Mouse (Mus musculus) myocyte (in vitro differentiated cells): Measurements from ENCODE around the gene Crybb1.

Source experiments
- CEBPB ChIP-seq: IDR thresholded peaks from 2 replicates; pipeline ENCODE4 v1.6.1; 2011; ENCODE audit warnings: mild to moderate bottlenecking, moderate library complexity; ENCODE audit not compliant: poor library complexity, insufficient read depth, severe bottlenecking
- E2F4 ChIP-seq: IDR thresholded peaks from one replicate; pipeline ENCODE4 v1.6.1; 2011; ENCODE audit warnings: mild to moderate bottlenecking, control low read depth, moderate library complexity; ENCODE audit not compliant: insufficient read depth
- POLR2A ChIP-seq: IDR thresholded peaks from one replicate; pipeline ENCODE4 v1.6.1; 2011; ENCODE audit warnings: low read depth, mild to moderate bottlenecking, control low read depth, moderate library complexity; ENCODE audit not compliant: insufficient read length
- POLR2AphosphoS2 ChIP-seq: IDR thresholded peaks from one replicate; pipeline ENCODE4 v1.6.1; 2011; ENCODE audit warnings: low read depth, control low read depth; ENCODE audit not compliant: insufficient read length
- TCF12 ChIP-seq: IDR thresholded peaks from one replicate; pipeline ENCODE4 v1.6.1; 2011; ENCODE audit warnings: mild to moderate bottlenecking, control low read depth; ENCODE audit not compliant: poor library complexity, insufficient read depth, severe bottlenecking
- TCF3 ChIP-seq: IDR thresholded peaks from one replicate; pipeline ENCODE4 v1.6.1; 2011; ENCODE audit warnings: low read depth, control low read depth; ENCODE audit not compliant: insufficient read length
- USF1 ChIP-seq: IDR thresholded peaks from one replicate; pipeline ENCODE4 v1.6.1; 2011; ENCODE audit warnings: low read depth, mild to moderate bottlenecking, control low read depth, moderate library complexity

- no peak for TF ChIP-seq E2F4
- TF ChIP-seq POLR2A = no peak
- TF ChIP-seq TCF12 = no peak
- no peak for TF ChIP-seq POLR2AphosphoS2
- TF ChIP-seq CEBPB = no peak
- TF ChIP-seq TCF3 = no peak
- no peak for TF ChIP-seq USF1
These were observed 8.2 kb upstream of the Crybb1 start for GRCm38 (mm10) chr5:112247399-112247798.
